Mouse (Mus musculus) splenic B cell, adult 2 months (primary cell): ENCODE measurements at regions not wholly inside any gene's neighbourhood (a gene's known extent, or its start where the extent isn't known, plus 50 kb on each side); places are given as distances from the start of the nearest gene placed in this dataset.
"Not testable (repeated sequence)": the region's sequence is repeated elsewhere in the genome, so short reads cannot be mapped to it uniquely, and the experiment has no call there.

Experiments used
- DNase-seq: peaks from one replicate; pipeline ENCODE4 v3.0.0-alpha.2; 2011; ENCODE audit warnings: low read depth, low spot score
- H3K27me3 ChIP-seq: 2 replicates; pipeline ENCODE4 v1.6.1; 2012; ENCODE audit warnings: mild to moderate bottlenecking, low read length, moderate library complexity, mixed read lengths; ENCODE audit not compliant: control insufficient read depth, poor library complexity, insufficient read depth, severe bottlenecking
- H3K36me3 ChIP-seq: 2 replicates; pipeline ENCODE4 v1.6.1; 2012; ENCODE audit warnings: mild to moderate bottlenecking, low read length, moderate library complexity, mixed read lengths; ENCODE audit not compliant: control insufficient read depth, poor library complexity, insufficient read depth, severe bottlenecking

DNA sequence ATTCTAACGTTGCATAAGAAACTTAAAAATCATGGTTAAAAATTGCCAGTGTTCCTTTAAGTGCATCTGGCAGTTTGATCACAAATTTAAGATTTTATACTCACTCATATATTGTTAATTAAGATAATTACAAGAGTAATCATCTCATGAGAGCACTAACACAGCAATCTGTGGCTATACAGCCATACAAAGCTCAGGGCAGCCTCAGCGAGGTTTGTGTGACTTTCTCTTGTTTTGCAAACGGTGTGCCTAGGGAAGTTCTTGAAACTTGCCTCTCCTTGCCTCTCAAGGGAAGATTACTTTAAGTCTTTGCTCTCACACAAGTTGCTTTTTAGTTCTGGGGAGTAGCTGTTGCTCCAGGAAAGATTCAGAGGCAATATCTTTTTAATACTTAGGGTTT lies 58.1 kb upstream of the Slc1a4 start:
- H3K27me3 ChIP-seq = no peaks in the 10 kb centered on the region
- H3K36me3 ChIP-seq = no peaks in the 10 kb centered on the region
- no peak for DNase-seq

DNA sequence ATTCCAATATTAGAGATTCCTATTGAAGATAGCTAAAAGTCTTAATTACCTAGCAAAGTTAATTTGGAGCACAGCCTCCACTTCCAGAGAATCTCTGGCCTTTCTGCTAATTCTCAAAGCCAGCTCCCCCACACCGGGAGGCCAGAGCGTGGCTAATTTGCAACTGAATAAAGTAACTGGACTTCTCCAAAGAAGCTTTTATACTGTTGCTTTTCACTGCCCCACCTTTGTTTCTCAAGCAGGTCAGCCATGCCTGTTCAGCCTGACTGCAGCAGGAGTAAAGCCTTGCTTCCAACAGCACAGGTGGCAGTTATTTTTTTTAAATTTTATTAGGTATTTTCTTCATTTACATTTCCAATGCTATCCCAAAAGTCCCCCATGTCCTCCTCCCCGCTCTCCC lies 60.8 kb upstream of the Slc1a4 start:
- not testable (repeated sequence) for H3K27me3 ChIP-seq, H3K36me3 ChIP-seq

DNA sequence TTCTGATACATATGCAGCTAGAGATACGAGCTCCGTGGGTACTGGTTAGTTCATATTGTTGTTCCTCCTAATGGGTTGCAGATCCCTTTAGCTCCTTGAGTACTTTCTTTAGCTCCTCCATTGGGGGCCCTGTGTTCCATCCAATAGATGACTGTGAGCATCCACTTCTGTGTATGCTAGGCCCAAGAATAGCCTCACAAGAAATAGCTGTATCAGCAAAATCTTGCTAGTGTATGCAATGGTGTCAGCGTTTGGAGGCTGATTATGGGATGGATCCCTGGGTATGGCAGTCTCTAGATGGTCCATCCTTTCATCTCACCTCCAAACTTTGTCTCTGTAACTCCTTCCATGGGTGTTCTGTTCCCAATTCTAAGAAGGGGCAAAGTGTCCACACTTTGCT lies 61.3 kb upstream of the Slc1a4 start:
- not testable (repeated sequence) for H3K27me3 ChIP-seq, H3K36me3 ChIP-seq, DNase-seq

More for the DNA sequence above, 60.8 kb upstream of the Slc1a4 start:
- DNase-seq = not testable (repeated sequence)

DNA sequence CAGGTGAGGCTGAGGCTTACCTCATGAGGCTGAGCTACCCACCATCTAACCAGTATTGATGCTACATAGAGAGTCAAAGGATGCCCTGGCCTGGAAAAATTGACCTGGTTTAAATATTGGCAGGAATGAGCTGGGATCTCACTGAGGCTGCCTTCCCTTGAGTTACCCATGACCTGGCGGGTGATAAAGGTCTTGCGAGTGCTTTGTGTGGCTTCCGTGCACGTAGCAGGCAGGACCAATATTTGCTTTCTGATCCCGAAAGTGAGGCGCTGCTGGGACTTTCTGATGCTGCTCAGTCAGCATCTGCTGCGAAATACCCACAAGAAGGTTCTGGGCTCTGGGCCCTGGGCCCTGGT lies 63.3 kb upstream of the Slc1a4 start:
- DNase-seq = no peak
- Histone ChIP-seq H3K27me3 (no peaks in the 10 kb centered on the region), H3K36me3 (no peaks in the 10 kb centered on the region)

DNA sequence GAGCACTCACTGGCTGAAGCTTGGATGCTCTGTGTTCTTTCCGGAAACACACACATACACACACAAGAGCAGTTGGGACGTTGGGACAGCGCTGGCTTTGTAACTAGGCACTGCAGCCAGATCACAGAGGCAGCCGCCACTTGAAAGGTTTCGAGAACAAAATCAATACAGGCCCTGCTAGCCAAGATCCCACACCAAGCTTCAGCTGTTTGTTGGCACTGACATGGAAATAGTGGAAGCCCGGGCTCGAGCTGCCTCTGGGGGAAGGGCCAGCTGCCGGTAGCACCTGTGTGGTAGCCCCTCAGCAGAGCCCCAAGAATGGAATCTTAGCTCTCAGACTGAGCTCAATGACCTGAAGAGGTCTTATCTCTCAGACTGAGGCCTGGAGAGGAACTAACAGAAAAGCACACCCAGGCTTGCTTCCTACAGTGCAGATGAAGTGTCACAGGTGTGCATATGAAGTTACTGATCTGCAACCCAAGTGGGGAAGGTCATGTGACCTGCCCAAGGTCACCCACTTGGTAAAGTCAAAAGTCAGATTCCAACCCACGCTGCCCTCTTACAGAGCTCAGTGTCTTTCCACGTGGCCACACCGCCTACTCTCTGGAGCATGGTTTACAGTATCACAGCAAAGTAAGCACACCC lies 63.8 kb upstream of the Slc1a4 start:
- H3K36me3 ChIP-seq = no peaks in the 10 kb centered on the region
- DNase-seq = no peak
- no peaks in the 10 kb centered on the region for H3K27me3 ChIP-seq

DNA sequence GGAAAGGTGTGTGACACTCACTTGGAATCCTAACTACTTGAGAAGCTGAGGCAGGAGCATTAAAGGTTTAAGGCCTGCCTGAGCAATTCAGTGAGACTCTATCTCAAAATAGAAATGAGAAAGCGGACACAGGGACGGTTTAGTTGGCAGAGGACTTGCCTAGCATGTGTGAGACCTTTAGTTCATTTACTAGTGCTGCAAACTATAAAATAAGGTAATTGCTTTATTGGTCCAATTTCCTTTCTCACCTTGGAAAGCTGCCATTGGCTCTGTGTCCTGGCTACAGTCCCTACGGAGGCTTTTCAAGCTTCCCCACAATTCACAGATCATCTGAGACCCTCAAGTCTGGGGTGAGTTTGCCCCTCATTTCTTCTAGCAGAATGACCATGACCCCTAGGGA lies 64.4 kb upstream of the Slc1a4 start:
- H3K36me3 ChIP-seq = no peaks in the 10 kb centered on the region
- no peaks in the 10 kb centered on the region for H3K27me3 ChIP-seq
- DNase-seq = no peak

DNA sequence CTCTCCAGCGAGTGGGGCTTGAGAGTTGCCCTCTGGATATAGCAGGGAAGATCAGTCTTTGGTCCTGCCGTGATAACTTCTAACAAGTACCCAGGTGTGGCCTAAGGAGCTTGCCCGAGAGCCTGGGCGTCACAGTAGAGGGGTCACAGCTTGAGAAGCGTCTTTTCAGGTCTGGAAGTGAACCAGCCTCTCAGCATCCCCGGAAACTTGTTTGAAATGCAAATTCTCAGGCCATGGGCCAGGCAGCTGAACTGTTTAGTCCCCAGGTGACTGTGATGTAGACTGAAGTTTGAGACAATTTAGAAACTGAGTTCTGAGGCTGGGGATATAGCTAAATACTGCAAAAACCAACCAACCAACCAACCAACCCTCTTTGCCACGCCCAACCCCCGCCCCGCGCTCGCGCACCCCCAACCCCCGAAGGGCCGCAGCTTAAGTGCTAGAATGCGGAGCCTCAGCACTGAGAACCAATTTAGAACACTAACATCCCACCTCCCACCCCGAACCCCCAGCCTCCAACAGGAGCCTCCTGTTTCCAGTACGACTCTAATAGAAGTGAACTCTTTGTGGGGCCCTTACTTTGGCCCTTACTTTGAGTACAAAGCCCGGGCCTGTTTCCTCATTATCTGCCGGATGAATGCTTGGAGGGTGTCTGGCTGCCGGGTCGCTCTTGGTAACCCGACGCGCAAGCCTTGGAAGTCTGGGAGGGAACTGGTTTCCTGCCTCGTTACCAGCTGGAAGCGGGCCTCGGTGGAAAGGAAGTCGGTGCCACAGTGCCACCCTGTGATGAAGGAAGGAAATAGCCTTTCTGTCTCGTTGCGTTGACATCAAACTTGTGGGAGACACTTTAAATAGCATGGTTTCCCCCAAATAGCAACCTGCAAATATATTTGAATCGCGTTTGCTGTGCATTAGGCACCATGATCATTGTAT lies 68.1 kb upstream of the Slc1a4 start:
- DNase-seq = peak; percentile 22
- Histone ChIP-seq H3K27me3 (no peaks in the 10 kb centered on the region), H3K36me3 (no peaks in the 10 kb centered on the region)

- no peaks in the 10 kb centered on the region for H3K36me3 ChIP-seq
- H3K27me3 ChIP-seq = no peaks in the 10 kb centered on the region
- no peak for DNase-seq
Observed at GRCm38 (mm10) chr11:20403456-20403855, 70.9 kb upstream of the Slc1a4 start.

- H3K27me3 ChIP-seq = no peaks in the 10 kb centered on the region
- no peaks in the 10 kb centered on the region for H3K36me3 ChIP-seq
- DNase-seq = no peak
Observed at GRCm38 (mm10) chr11:20404476-20404875, 72.0 kb upstream of the Slc1a4 start.

DNA sequence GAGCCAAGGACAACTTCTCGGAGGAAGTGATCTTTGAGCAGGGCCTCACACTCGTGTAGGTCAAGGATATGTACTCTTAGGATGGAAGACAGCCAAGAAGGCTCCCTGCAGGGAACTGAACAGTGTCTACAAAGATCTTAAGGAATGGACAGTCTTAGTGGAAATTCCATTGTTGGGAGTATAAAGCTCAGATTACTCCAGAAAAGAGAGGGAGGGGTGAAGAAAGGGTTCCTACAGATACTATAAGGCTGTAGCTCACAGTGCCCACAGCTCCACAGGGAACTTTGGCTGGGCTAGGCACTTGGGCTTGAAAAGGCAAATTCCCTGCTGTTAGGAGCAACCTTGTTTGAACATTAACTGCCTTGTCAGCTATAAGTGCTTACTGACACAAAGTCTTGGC lies 85.6 kb upstream of the Slc1a4 start:
- Histone ChIP-seq H3K27me3 (no peaks in the 10 kb centered on the region), H3K36me3 (no peaks in the 10 kb centered on the region)
- no peak for DNase-seq

DNA sequence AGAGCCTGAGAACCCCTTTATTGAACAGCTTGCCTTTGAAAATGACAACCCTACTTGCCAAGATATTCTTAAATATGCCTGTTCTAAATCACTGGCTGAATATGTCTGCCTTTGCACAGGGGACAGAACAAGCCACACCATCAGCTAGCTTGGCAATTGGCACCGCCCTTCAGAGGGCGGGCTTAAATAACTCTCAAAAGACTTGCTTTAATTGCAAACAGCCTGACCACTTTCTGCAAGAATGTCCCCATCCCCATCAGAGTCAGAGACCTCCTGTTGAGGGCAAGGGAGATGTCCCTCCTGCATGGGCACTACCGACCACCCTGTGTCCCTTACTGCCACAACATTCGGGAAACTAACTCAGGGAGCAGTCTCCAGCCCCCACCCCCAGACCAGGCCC lies 88.4 kb upstream of the Slc1a4 start:
- Histone ChIP-seq H3K36me3 (no peaks in the 10 kb centered on the region), H3K27me3 (no peaks in the 10 kb centered on the region)
- DNase-seq = no peak

DNA sequence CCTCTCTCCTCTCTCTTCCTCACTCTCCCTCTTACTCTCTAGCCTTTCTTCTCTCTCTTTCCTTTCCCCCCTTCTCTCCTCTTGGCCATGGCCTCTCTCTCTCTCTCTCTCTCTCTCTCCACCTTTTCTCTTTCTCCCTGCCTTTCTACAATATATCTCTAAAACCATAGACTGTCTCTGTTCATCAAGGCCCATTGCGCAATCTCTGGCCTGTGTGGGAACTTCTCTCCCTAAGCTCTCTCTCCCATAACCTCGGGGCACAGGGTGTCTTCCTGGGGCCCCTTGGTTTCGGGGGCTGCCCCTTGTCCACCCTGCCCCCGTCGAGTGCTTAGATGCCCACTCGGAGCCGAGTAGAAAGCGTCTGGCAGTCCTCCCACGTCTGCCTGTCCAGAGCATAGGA lies 103.5 kb upstream of the Slc1a4 start:
- Histone ChIP-seq H3K36me3 (no peaks in the 10 kb centered on the region), H3K27me3 (no peaks in the 10 kb centered on the region)
- no peak for DNase-seq

- Histone ChIP-seq H3K27me3 (no peaks in the 10 kb centered on the region), H3K36me3 (no peaks in the 10 kb centered on the region)
- DNase-seq = no peak
Observed at GRCm38 (mm10) chr11:20442476-20442875, 100.6 kb upstream of the Sertad2 start.

DNA sequence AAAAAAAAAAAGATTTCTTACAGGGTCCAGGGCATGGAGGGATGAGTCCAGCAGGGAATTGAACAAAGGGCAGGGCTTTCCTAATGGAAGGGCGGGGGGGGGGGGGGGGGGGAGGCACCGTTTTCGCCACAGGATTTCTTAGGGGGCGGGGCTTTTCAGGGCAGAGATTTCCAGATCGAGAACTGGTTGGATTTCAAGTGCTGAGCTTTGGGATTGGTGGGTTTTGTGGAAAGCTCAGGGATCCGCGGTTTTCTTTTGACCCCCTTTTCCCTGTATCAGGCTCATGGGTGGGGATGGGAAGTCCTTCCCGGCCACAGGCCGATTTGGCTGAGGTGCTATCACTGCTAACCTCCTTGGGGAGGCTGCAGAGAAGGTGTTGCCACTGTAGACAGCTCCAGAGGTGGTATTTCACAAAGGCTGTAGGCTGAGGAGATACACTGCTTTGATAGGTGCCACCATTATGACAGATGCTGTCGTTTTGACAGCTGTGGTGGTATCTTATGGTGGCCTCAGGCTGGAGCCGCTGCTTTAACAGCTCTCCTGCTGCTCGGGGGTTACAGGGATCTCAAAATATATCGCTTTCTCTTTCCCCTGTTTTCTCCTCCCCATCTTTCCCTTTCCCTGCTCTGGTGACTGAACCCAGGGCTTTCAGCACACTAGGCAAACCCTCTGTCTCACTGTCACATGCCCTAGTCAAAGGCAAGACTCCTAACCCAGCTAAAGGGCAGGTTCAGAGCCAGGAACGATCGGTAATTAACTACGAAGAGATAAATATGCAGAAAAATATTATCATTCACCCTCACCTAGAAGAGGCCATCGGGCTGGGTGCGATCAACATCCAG lies 97.8 kb upstream of the Sertad2 start:
- Histone ChIP-seq H3K27me3 (no peaks in the 10 kb centered on the region), H3K36me3 (no peaks in the 10 kb centered on the region)
- no peak for DNase-seq

GRCm38 (mm10) chr11:20445903-20446264 lies 97.2 kb upstream of the Sertad2 start:
- DNase-seq = peak; percentile 75
- Histone ChIP-seq H3K27me3 (no peaks in the 10 kb centered on the region), H3K36me3 (no peaks in the 10 kb centered on the region)
